Mouse (Mus musculus): ENCODE measurements around the gene Cblb. TPM values are rescaled to one million over a fixed set of nuclear protein-coding genes. Genes with fewer than 3 reads are reported as not detected.

Cblb gene
- polyA plus RNA-seq, 1 experiment: 1.8 TPM

GRCm38 (mm10) chr16:52056164-52056563 is 25.1 kb downstream of the Cblb start:
- TF ChIP-seq GATA1 (IDR thresholded peaks at IDR 0.05; ENCODE audit: low read length): no peak

DNA sequence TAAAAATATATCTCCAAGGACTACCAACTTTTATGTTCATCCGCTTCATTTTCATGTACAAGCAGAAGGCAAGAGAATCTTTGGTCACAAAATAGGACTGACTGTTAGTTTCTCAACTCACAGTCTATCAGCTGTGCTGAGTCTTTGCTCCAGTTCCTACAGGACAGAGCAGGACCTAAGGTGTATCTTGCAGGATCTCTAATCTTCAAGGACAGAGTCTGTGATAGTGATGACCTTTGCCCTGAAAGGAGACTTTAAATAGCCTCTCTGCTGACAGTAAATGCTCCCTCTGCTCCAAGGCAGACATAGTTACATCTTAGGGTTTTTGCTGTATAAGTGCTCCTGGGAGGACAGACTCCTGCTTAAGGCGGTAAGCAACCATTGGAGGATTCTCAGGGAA is 26.3 kb downstream of the Cblb start:
- no peak for TF ChIP-seq GATA1 (IDR thresholded peaks at IDR 0.05; ENCODE audit: low read length)

DNA sequence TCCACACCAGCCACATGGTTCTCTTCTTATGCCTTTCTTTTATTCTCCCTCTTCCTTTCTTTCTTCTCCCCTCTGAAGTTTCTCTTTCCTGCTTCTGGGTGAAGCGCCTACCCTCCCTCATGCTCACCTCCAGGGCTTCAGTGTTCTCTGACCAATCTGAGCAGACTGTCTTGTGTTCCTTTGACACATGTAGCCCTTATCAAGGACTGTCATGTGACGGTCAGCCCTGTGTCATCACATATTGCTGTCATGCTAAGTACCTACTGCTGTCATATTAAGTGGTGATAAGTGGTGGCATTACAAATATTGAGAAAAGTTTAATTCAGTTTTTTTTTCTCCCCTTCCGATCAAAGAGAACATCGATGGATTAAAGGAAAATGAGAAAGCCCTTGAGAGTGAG is 28.5 kb downstream of the Cblb start:
- no peak for TF ChIP-seq GATA1 (IDR thresholded peaks at IDR 0.05; ENCODE audit: low read length)

DNA sequence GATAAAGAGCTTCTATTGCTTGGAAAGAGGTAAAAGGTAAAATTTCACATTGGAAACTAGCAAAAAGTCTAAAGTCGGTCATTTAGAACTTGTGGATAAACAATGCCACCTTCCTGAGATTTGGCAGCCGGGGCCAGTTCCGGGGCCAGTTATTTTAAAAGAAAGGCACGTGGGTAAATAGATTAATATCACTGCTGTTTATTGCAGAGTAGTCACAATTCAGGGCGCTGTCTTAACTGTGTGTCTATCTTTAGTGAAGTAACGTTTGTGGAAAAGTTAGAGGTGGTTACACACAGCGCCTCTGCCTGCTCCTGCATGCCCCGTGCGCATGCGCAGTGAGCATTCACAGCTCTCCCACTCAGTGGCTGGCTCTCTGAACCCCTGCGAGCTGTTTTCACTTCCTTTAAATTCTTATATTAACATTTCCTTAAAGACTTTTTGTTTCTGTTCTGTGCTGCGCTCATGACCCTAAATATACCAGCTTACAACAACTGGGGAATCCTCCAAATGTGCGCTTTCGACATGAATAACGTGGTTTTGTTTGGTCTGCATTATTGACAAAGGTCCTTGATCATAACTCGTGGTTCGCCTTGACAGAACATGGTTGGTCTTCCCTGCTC is 29.2 kb downstream of the Cblb start:
- TF ChIP-seq GATA1 (IDR thresholded peaks at IDR 0.05; ENCODE audit: low read length): no peak

GRCm38 (mm10) chr16:52061015-52061481 is 30.0 kb downstream of the Cblb start:
- no peak for TF ChIP-seq GATA1 (IDR thresholded peaks at IDR 0.05; ENCODE audit: low read length)

DNA sequence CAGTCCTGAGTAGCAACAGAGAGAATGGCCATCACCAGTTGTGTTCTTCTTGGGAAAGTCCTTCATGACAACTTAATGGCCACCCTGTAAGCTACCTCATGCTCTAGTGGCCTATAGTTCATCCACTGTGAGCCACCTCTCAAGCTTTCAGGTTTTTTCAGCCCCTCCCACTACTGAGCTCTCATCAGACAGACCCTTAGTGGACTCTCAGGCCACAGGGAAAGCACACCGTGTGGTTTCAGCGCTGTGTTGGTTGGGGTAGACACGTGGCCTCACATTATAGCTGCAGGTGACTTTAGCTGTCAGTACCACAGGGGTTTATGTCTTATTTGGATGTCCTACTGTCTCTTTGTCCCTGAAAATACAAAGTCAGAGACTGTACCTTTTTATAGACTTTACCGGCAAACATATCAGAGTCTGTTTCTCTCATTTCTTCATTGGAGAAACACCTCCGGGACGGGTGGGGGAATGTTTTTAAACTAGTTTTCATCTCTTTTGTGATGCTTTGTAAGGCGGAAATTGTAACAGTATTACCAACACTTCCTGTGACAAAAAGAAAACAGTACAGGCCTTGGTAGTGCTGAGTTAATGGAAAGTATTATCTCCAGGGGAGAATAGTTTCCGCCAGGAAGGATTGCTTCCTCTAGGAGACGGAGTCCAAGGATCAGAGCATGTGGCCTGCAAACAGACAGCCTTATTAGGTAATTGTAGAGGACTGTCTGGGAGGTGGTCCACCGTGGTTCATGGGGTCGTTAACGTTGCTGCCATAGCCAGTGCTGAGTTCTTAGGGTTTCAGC is 33.5 kb downstream of the Cblb start:
- TF ChIP-seq GATA1 (IDR thresholded peaks at IDR 0.05; ENCODE audit: low read length): no peak

- no peak for TF ChIP-seq GATA1 (IDR thresholded peaks at IDR 0.05; ENCODE audit: low read length)
These were observed 36.8 kb downstream of the Cblb start for GRCm38 (mm10) chr16:52067632-52068516.

DNA sequence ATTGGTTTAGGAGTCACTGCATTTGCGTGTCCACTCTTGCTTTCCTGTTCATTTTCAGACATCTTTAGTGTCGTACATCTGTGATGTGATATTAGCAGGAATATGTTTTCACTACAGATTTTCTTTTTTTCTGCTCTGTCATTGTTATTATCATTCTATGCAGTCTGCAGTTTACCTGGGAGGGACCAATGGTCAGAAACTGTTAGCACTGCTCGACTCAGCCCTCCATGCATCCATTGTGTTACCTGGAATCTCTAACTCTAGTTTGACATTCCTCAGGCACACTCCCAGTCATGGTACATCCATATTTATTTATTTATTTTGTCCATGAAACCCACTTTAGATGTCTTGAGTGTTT is 37.5 kb downstream of the Cblb start:
- no peak for TF ChIP-seq GATA1 (IDR thresholded peaks at IDR 0.05; ENCODE audit: low read length)

DNA sequence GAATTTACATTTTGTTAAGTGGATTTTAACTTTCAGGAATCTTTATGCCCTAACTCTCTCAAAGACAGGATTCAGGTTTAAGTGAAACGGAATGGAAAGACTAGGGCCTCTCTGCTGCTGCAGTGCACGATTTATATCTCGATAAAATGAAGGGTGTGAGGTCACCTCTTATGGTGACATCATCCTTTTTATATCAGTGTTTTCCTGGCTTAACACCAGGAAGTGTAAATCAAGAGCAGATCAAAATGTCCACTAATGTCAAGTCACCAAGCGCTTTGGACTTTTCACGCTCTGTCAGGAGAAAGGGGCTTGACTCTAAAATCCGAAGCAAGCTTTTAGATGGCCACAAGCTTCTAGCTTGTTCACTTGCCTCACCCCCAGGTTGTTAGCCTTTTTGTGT is 38.6 kb downstream of the Cblb start:
- no peak for TF ChIP-seq GATA1 (IDR thresholded peaks at IDR 0.05; ENCODE audit: low read length)

- no peak for TF ChIP-seq GATA1 (IDR thresholded peaks at IDR 0.05; ENCODE audit: low read length)
These were observed 39.1 kb downstream of the Cblb start for GRCm38 (mm10) chr16:52070128-52070527.

- no peak for TF ChIP-seq GATA1 (IDR thresholded peaks at IDR 0.05; ENCODE audit: low read length)
These were observed 40.3 kb downstream of the Cblb start for GRCm38 (mm10) chr16:52071290-52071689.

GRCm38 (mm10) chr16:52071766-52072209 is 40.8 kb downstream of the Cblb start:
- TF ChIP-seq GATA1 (IDR thresholded peaks at IDR 0.05; ENCODE audit: low read length): no peak

GRCm38 (mm10) chr16:52076652-52077051 is 45.6 kb downstream of the Cblb start:
- no peak for TF ChIP-seq GATA1 (IDR thresholded peaks at IDR 0.05; ENCODE audit: low read length)

- no peak for TF ChIP-seq GATA1 (IDR thresholded peaks at IDR 0.05; ENCODE audit: low read length)
These were observed 46.9 kb downstream of the Cblb start for GRCm38 (mm10) chr16:52077901-52078300.

DNA sequence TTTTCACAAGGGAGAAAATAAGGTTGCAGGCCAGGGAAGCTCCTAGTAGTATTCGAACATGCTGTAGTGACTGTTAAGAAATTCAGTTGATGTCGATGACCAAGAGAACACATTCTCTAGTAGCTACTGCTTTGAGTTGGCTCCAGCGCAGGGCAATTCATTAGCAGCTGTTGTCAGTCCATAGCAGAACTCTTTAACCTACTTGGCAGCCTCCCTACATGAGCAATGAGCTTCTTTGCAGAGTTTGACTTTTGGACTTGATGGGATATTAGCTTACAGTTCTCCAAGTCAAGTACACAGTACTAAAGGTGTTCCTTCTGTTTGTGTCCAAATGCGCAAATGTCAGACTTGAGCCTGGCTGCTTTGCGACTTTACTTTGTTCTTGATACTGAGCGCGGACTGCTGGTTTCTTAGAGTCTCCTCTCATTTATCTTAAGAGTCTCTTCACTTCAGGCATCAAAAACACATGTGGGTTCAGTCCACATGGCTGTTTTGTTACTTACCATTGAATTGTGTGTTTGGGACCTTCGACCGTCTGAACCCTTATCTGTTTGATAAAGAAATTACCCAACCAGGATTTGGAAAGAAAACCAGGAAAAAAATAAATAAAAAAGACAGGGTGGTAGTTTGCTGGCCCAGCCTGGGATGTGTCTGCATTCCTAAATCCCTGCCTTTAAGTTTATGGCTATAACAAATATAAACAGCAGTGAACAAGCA is 47.9 kb downstream of the Cblb start:
- no peak for TF ChIP-seq GATA1 (IDR thresholded peaks at IDR 0.05; ENCODE audit: low read length)

All from G1E-ER4 (cell line).